Mouse (Mus musculus) forebrain, embryonic 13.5 days (tissue): Measurements from ENCODE around the gene Ctdsp1. TPM values are rescaled to one million over a fixed set of nuclear protein-coding genes. Genes with fewer than 3 reads are reported as not detected.

Experiments
- ATAC-seq: fragments of 200-750 bp; cut with Nextera tagmentation; 2 replicates; pipeline ENCODE4 v1.8.0; 2017
- H3K27ac ChIP-seq: fragments of 300-500 bp; sonication (generic); 2 replicates; pipeline ENCODE4 v1.5.1; 2015; ENCODE audit warnings: inconsistent platforms, mild to moderate bottlenecking, moderate library complexity
- H3K27me3 ChIP-seq: fragments of 300-500 bp; sonication (generic); 2 replicates; pipeline ENCODE4 v1.6.1; 2015; ENCODE audit warnings: mild to moderate bottlenecking, inconsistent platforms
- H3K36me3 ChIP-seq: fragments of 300-500 bp; sonication (generic); 2 replicates; pipeline ENCODE4 v1.6.1; 2015; ENCODE audit warnings: mild to moderate bottlenecking, inconsistent platforms; ENCODE audit not compliant: poor library complexity, severe bottlenecking
- H3K4me1 ChIP-seq: fragments of 300-500 bp; sonication (generic); 2 replicates; pipeline ENCODE4 v1.6.1; 2015; ENCODE audit warnings: inconsistent platforms
- H3K4me2 ChIP-seq: fragments of 300-500 bp; sonication (generic); 2 replicates; pipeline ENCODE4 v1.6.1; 2015; ENCODE audit warnings: inconsistent platforms, mild to moderate bottlenecking, moderate library complexity
- H3K4me3 ChIP-seq: fragments of 300-500 bp; sonication (generic); 2 replicates; pipeline ENCODE4 v1.5.1; 2015; ENCODE audit warnings: mild to moderate bottlenecking, inconsistent platforms
- H3K9ac ChIP-seq: fragments of 300-500 bp; sonication (generic); 2 replicates; pipeline ENCODE4 v1.6.1; 2015; ENCODE audit warnings: mild to moderate bottlenecking, inconsistent platforms
- H3K9me3 ChIP-seq: fragments of 300-500 bp; sonication (generic); replicated peaks from 2 replicates; pipeline ENCODE4 v1.6.1; 2016; ENCODE audit warnings: inconsistent platforms
- WGBS: fragments of 180-500 bp; shearing (Covaris S2); methylation state at CpG from one replicate; pipeline ENCODE4 v1.1.7; 2015; 5-methylcytosine and 5-hydroxymethylcytosine counted together
- polyA plus RNA-seq: library from polyadenylated mRNA; unstranded; fragments of >200 nt; fragmentation: Nextera tagmentation; extraction: Ambion mirVana; gene quantifications from 2 replicates; pipeline ENCODE4 v1.2.1, GENCODE M21; 2015

Ctdsp1 gene
- polyA plus RNA-seq, 1 experiment from 2014 or later = 23.6 TPM

DNA sequence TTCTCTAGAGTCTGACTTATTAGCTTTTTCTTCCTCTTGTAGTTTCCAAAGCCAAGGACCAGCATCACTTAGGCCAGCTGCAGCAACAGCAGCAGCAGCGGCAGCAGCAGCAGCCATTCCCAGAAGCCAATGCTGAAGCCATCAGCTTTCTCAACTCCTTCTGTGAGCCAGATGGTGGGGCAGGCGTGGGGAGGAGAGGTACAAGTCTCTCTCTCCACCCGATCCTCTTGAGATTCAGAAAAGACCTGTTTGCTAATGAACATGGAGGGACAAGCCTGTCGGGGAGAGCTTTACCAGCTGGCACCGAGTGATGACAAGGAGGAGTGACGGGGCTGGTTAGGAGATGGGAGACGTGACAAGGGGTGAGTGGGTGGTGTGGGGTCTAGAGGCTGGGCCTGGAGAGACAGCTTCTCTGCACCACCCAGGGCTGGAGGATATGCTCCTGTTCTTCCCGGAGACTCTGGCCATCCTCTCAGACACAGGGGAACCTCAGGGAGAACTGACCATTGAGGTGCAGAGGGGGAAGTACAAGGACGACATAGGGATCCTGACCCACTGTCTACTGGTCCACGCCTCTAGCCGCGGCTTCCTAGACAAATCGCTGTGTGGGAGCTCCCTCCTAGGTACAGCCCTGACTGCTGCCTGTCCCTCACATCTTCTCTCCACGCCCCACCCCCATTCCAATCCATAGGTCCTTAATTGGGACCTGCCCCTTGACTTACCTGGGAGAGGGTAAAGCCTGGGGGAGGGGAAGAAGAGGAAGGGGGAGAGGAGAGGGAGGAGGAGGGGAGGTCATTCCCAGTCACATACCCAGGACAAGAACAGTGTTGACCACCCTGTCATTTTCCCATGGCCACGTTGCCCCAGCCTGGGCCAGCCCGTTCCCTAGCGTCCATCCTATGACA, 28.7 kb upstream of the Ctdsp1 start:
- H3K27me3 ChIP-seq = no peaks in the 10 kb centered on the region
- no peaks in the 10 kb centered on the region for H3K9me3 ChIP-seq
- H3K4me2 ChIP-seq = no peak overlapping the region
- H3K36me3 ChIP-seq = no peaks in the 10 kb centered on the region
- WGBS = 69% methylated on average over 17 of the region's 17 CpGs
- ATAC-seq = no peak
- H3K27ac ChIP-seq = no peak overlapping the region
- no peak overlapping the region for H3K4me3 ChIP-seq
- H3K9ac ChIP-seq = no peak overlapping the region
- peaks cover 6% of the 10 kb centered on the region; the same call in 1 of the 2 replicates for H3K4me1 ChIP-seq

GRCm38 (mm10) chr1:74363437-74363836, 27.9 kb upstream of the Ctdsp1 start:
- no peak overlapping the region for H3K4me3 ChIP-seq
- H3K9me3 ChIP-seq = no peaks in the 10 kb centered on the region
- WGBS = 84% methylated on average over 5 of the region's 5 CpGs
- no peak overlapping the region for H3K4me2 ChIP-seq
- peaks cover 11% of the 10 kb centered on the region for H3K4me1 ChIP-seq
- no peaks in the 10 kb centered on the region for H3K27me3 ChIP-seq
- no peak overlapping the region for H3K27ac ChIP-seq
- H3K36me3 ChIP-seq = no peaks in the 10 kb centered on the region
- no peak for ATAC-seq
- no peak overlapping the region for H3K9ac ChIP-seq

GRCm38 (mm10) chr1:74364270-74364669, 27.0 kb upstream of the Ctdsp1 start:
- 88% methylated on average over 8 of the region's 8 CpGs for WGBS
- Histone ChIP-seq H3K4me3 (no peak overlapping the region), H3K9ac (no peak overlapping the region), H3K27ac (no peak overlapping the region), H3K27me3 (no peaks in the 10 kb centered on the region), H3K36me3 (no peaks in the 10 kb centered on the region), H3K4me2 (no peak overlapping the region), H3K9me3 (no peaks in the 10 kb centered on the region), H3K4me1 (peaks cover 11% of the 10 kb centered on the region)
- ATAC-seq = no peak

DNA sequence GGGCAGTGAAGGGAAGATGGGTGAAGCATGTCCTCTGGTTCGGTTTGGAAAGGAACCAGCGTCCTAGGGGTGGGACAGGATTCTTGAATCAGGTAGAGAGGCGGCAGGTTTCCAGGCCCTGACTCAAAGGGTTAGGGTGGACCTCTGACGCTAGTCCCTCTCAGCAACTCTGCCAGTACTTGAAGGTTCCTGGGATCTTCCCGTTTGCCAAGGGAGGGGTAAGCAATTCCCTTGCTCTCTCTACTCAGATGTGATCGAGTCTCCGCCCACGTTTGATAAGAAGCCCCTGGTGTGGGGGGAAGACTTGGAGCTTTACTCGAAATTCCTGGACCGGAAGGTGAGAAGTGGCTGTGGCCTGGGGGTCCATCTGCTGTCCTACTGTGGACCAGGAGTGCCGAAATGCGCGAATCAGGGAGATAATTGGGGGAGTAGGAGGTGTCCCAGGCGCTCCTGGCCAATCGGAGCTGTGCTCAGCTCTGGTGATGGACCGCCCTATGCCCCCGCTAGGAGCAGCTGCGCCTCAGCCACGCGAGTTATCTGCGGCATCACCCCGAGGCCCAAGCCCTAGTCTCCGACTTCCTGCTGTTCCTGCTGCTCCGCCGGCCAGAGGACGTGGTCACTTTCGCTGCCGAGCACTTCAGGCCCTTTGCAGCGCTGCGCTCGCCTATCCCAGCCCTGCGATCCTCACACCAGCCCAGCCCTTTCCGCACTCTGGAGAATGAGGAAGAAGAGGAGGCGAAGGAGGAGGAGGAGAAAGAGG, 23.2 kb upstream of the Ctdsp1 start:
- Histone ChIP-seq H3K4me3 (peak overlapping the region; percentile 23), H3K9ac (peak overlapping the region; percentile 41; the same call in 1 of the 2 replicates), H3K4me1 (peaks cover 4% of the 10 kb centered on the region; the same call in 1 of the 2 replicates), H3K27me3 (no peaks in the 10 kb centered on the region), H3K4me2 (peak overlapping the region; percentile 58), H3K9me3 (no peaks in the 10 kb centered on the region), H3K36me3 (no peaks in the 10 kb centered on the region), H3K27ac (no peak overlapping the region)
- WGBS = 27% methylated on average over 34 of the region's 34 CpGs
- ATAC-seq = peak; percentile 70; the same call in 1 of the 2 replicates

DNA sequence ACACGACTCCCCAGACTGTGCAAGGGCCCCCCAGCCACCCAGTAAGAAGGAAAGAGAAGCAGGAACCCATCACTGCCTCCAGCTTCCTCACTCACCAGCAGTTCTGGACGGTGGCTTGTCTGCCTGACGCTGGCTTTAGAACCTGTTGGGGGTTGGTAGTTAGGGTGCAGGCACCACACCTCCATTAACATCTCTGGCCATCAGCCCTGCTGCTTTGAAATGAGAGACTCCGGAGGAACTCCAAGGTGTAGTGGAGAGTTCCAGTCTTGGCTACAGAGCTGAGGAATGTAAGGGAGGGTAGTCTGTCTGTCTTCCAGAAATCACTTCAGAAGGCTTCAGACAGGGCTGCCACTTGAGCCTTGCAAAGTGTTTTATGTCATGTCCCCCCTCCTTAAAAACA, 21.3 kb upstream of the Ctdsp1 start:
- 58% methylated on average over 4 of the region's 4 CpGs for WGBS
- Histone ChIP-seq H3K27ac (no peak overlapping the region), H3K27me3 (no peaks in the 10 kb centered on the region), H3K4me1 (peaks cover 4% of the 10 kb centered on the region; the same call in 1 of the 2 replicates), H3K9me3 (no peaks in the 10 kb centered on the region), H3K4me3 (no peak overlapping the region), H3K36me3 (no peaks in the 10 kb centered on the region), H3K9ac (no peak overlapping the region), H3K4me2 (no peak overlapping the region)
- ATAC-seq = no peak

GRCm38 (mm10) chr1:74373372-74373771, 17.9 kb upstream of the Ctdsp1 start:
- Histone ChIP-seq H3K36me3 (no peaks in the 10 kb centered on the region), H3K4me3 (no peak overlapping the region), H3K9ac (no peak overlapping the region), H3K27me3 (no peaks in the 10 kb centered on the region), H3K27ac (no peak overlapping the region), H3K4me1 (0 out of 2 replicates have a peak, but pooled peaks cover under 1% of the 10 kb centered on the region), H3K9me3 (no peaks in the 10 kb centered on the region), H3K4me2 (no peak overlapping the region)
- WGBS = 83% methylated on average over 4 of the region's 4 CpGs
- ATAC-seq = no peak

- Histone ChIP-seq H3K4me3 (no peak within 1 kb of the TSS), H3K27ac (no peak within 1 kb of the TSS), H3K4me2 (no peak within 1 kb of the TSS), H3K9ac (no peak within 1 kb of the TSS), H3K36me3 (no peaks in the 10 kb centered on the region), H3K9me3 (no peaks in the 10 kb centered on the region), H3K4me1 (no peaks in the 10 kb centered on the region), H3K27me3 (no peaks in the 10 kb centered on the region)
- ATAC-seq = no peak
- 74% methylated on average over 8 of the region's 8 CpGs for WGBS
These were observed 16.3 kb upstream of the Ctdsp1 start, which contains the start of gene Slc11a1 for GRCm38 (mm10) chr1:74374980-74375379. Gene Slc11a1 (plus strand): TSS chr1:74375195.

- Histone ChIP-seq H3K27ac (no peak overlapping the region), H3K36me3 (no peaks in the 10 kb centered on the region), H3K4me3 (no peak overlapping the region), H3K9me3 (no peaks in the 10 kb centered on the region), H3K27me3 (no peaks in the 10 kb centered on the region), H3K9ac (no peak overlapping the region), H3K4me2 (no peak overlapping the region), H3K4me1 (no peaks in the 10 kb centered on the region)
- WGBS = 77% methylated on average over 10 of the region's 10 CpGs
- no peak for ATAC-seq
These were observed 15.7 kb upstream of the Ctdsp1 start for GRCm38 (mm10) chr1:74375561-74375960.

GRCm38 (mm10) chr1:74376396-74376795, 14.9 kb upstream of the Ctdsp1 start:
- Histone ChIP-seq H3K27ac (no peak overlapping the region), H3K4me2 (no peak overlapping the region), H3K4me1 (no peaks in the 10 kb centered on the region), H3K4me3 (no peak overlapping the region), H3K9ac (no peak overlapping the region), H3K27me3 (no peaks in the 10 kb centered on the region), H3K9me3 (no peaks in the 10 kb centered on the region), H3K36me3 (no peaks in the 10 kb centered on the region)
- no peak for ATAC-seq
- WGBS = 88% methylated on average over 4 of the region's 4 CpGs

DNA sequence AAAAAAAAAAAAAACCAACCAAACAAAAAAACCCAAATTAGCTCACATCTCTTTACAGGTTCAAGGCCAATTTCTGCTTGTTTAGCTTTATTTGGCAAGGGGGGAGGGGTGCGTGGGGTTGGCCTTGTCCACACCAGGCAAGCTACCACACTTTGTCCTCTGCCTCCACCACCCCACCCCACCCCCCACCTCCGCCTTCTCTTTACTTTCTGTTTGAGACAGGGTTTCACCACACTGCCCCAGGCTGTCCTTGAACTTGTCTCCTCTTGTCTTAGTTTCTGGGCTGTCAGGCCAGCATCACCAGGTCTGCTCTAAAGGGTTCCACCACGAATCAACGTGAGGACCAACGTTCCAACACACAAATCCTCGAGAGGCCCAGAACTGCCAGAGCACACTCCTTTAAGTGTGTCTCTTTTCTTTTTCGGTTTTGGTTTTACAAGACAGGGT, 12.2 kb upstream of the Ctdsp1 start:
- no peak overlapping the region for H3K4me2 ChIP-seq
- H3K27ac ChIP-seq = no peak overlapping the region
- H3K27me3 ChIP-seq = no peaks in the 10 kb centered on the region
- no peak for ATAC-seq
- H3K9ac ChIP-seq = no peak overlapping the region
- H3K9me3 ChIP-seq = no peaks in the 10 kb centered on the region
- 84% methylated on average over 7 of the region's 7 CpGs for WGBS
- H3K4me1 ChIP-seq = no peaks in the 10 kb centered on the region
- no peaks in the 10 kb centered on the region for H3K36me3 ChIP-seq
- no peak overlapping the region for H3K4me3 ChIP-seq

GRCm38 (mm10) chr1:74380484-74380883, 10.8 kb upstream of the Ctdsp1 start:
- no peak for ATAC-seq
- no peak overlapping the region for H3K27ac ChIP-seq
- WGBS = 92% methylated on average over 5 of the region's 5 CpGs
- no peaks in the 10 kb centered on the region for H3K27me3 ChIP-seq
- H3K36me3 ChIP-seq = no peaks in the 10 kb centered on the region
- no peak overlapping the region for H3K4me3 ChIP-seq
- H3K4me2 ChIP-seq = no peak overlapping the region
- H3K9ac ChIP-seq = no peak overlapping the region
- no peaks in the 10 kb centered on the region for H3K9me3 ChIP-seq
- no peaks in the 10 kb centered on the region for H3K4me1 ChIP-seq

GRCm38 (mm10) chr1:74381588-74382021, 9.7 kb upstream of the Ctdsp1 start:
- H3K9ac ChIP-seq = no peak overlapping the region
- H3K27ac ChIP-seq = no peak overlapping the region
- no peaks in the 10 kb centered on the region for H3K36me3 ChIP-seq
- H3K4me1 ChIP-seq = no peaks in the 10 kb centered on the region
- no peaks in the 10 kb centered on the region for H3K27me3 ChIP-seq
- no peak for ATAC-seq
- H3K4me2 ChIP-seq = no peak overlapping the region
- no peaks in the 10 kb centered on the region for H3K9me3 ChIP-seq
- WGBS = 92% methylated on average over 10 of the region's 10 CpGs
- H3K4me3 ChIP-seq = no peak overlapping the region
